Mouse (Mus musculus): Measurements from ENCODE around the gene Eif2ak4.

- TF ChIP-seq CTCF (IDR thresholded peaks at IDR 0.05; ENCODE audit: low read depth): no peak
- no peak for TF ChIP-seq EP300 (IDR thresholded peaks at IDR 0.05; ENCODE audit: low read depth)
Measured at GRCm38 (mm10) chr2:118391201-118391600, 2.8 kb downstream of the Eif2ak4 start.

Measured in liver, embryonic 14.5 days (tissue).